Mouse (Mus musculus) left cerebral cortex, adult 2 months (tissue): Measurements from ENCODE around the gene Hdac4. TPM values are rescaled to one million over a fixed set of nuclear protein-coding genes. Genes with fewer than 3 reads are reported as not detected.

ENCODE experiments used
- DNase-seq, 2 experiments: peaks; one replicate each; pipeline ENCODE4 v3.0.0; 2021 to 2022; ENCODE audit warnings: low spot score in 2 of 2, mixed read lengths in 1 of 2; ENCODE audit errors: extremely low spot score in 1 of 2
- H3K27ac ChIP-seq: fragments of 200-600 bp; 2 replicates; pipeline ENCODE4 v1.8.1; 2022
- H3K4me3 ChIP-seq: fragments of 200-600 bp; 2 replicates; pipeline ENCODE4 v1.8.1; 2022
- CTCF ChIP-seq: fragments of 200-600 bp; IDR thresholded peaks from 2 replicates; pipeline ENCODE4 v1.8.1; 2022; ENCODE audit warnings: antibody characterized with exemption, mild to moderate bottlenecking, moderate library complexity
- intact Hi-C: fragments of 180-260 bp; cut with DNase I; formaldehyde crosslinking; loops from one replicate; pipeline ENCODE4 v1.15.1; 2025
- total RNA-seq, 2 experiments: library from RNA; stranded (reverse); gene quantifications; 2 replicates each; pipeline ENCODE4 v1.2.3; 2021

The Hdac4 gene
- total RNA-seq, 2 experiments from 2014 or later = 121 to 123 TPM

DNA sequence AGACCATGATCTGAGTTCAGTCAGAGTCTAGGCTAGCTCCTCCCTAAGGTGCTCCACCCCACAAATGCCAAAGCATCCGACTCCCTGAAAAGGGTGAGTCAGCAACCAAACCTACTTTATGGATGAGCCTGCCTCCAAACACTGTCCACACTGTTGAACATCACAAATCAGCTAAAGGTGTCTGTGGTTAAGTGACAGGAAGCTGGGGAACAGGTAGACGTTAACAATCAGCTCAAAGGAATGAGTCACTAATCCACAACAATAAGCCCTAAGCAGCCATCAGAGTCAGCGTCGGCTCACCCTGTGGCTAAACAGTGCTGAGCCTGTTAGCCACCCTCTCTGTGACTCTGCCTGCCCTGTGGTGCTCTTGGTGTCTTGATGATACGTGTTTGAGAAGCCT is 131.2 kb downstream of the Hdac4 start:
- no peak for DNase-seq
- Histone ChIP-seq H3K27ac (no peak overlapping the region), H3K4me3 (no peak overlapping the region)
- TF ChIP-seq CTCF = no peak
- intact Hi-C loops = no loop called here

DNA sequence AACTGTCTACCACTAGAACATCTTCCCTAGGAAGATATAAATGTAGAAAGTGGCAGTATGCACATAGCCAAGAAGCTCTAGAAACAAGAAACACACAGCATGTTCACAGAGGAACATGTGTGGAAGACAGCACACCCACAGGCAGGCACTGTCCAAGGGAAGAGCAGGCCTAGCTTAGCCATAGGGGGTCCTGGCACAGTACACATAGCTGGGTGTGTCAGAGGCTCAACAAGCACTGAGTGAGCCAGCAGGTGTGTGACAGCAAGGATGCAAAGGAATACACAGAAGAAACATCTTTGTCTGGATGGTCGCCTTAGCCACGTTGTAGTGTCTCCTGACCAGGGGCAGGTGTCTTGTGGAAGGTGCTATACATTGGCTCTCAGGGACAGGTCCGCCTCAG is 132.2 kb downstream of the Hdac4 start:
- no peak for TF ChIP-seq CTCF
- no peak for DNase-seq
- no peak overlapping the region for H3K4me3 ChIP-seq
- intact Hi-C loops = no loop called here
- H3K27ac ChIP-seq = no peak overlapping the region

DNA sequence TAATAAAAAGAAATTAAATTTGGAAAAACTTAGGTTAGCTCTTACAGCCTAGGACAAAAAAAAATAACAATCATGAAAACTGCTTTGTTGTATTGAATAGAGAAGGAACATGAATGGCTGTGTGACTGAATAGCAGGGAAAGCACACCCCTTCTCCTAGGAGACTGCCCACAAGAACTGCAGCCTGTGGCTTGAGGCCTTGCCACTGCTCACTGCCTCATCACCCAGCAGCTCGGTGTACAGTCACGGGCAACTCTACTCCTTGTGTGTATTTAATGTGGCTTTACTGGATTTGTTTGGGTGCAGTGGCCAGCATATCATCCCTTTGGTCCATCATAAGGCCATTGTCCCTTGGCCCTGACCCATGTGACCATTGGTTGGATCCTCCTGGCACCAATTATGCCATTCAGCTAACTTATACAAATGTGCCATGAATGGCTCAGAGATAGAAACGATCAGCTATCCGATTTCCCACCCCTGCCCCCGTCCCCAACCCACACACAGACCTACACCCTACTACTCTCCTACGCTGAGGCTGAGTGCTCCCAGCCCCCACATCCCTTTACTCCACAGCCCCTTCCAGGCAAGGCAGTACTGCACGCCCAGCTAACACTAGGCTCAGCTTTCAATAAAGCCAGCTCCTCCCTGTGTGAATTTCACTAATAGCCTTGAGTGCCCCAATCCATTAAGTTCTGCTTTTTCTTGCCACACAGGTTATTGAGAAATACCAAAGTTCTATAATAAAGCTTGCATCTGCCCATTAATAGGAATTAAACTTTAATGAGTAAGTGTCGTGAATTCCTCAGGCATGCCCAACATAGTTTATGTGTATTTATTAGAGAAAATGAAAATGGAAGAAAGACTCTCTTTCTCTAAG is 134.1 kb downstream of the Hdac4 start:
- intact Hi-C loops = no loop called here
- H3K4me3 ChIP-seq = no peak overlapping the region
- no peak for TF ChIP-seq CTCF
- no peak overlapping the region for H3K27ac ChIP-seq
- DNase-seq = no peak

DNA sequence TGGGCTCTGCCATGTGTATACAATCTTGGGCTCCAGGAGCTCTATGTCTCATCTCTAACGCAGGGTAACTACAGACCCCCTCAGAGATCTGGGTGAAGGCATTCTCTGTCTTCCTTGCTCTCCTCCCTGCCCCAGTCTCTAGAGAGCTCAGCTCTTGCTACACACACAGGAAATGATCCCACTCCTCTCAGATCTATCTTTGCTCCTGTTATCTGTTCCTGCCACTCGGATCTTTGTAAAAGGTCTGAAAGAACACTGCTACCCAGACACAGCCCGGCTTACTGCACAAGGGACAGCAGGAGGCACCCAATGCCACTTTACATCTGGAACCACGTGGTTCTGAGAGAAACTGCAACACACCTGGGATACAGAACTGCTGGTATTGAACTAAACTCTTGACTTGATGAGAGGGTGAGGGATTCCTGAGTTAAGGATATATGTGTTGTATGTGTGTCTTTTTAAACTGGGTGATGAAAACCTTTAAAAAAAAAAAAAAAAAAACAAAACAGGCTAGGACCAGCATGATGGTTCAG is 134.9 kb downstream of the Hdac4 start:
- DNase-seq = no peak
- Histone ChIP-seq H3K4me3 (no peak overlapping the region), H3K27ac (no peak overlapping the region)
- intact Hi-C loops = no loop called here
- TF ChIP-seq CTCF = no peak

DNA sequence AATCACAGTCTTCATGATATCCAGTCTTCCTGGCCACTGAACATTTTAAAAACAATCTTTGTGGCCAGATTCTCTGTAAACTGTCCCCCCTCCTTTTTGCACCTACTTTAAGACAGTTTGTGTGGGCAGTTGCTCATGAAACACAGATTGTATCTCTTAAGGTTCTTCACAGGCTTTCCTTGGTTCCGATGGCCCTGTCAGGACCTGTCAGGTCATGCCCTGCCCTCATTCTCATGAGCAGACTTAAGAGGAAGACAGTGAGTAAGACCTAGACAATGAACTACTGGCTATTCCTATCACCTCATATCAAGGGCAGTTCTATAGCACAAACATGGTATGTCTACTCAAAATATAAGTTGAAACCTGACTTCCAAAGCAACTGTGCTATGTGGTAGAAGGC is 135.9 kb downstream of the Hdac4 start:
- DNase-seq = no peak
- intact Hi-C loops = no loop called here
- no peak for TF ChIP-seq CTCF

DNA sequence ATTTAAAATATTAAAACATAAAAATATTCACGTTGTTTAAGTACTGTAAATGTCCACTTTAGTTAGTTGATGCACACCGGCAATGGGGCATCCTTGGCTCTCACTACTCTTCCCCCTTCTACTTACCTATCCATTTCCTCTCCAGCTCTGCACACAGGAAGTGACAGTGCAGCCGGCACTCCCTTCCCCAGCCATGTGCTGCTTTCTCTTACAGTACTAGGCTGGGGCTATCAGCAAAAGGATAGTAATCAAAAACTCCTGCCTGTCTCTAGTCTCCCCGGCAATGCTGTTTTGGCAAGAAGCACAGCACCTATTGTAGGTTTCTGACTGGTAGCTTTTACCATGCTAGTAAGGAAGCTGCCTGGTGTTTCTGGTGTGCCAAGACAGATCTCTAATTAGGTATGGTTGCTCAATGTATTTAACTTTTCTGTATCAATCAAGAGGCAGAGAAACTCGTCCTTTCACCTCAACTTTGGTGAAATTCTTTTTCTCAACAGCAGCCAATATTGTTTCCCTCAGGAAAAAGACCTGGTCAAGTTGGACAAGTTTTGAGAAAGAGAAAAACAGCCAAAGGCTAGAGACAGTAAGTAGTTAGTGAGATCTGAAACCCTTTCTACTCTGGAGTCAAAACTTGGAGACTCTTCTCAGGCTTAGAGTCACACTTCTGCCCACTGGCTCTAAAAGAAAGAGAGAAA is 136.6 kb downstream of the Hdac4 start:
- H3K27ac ChIP-seq = no peak overlapping the region
- intact Hi-C loops = no loop called here
- H3K4me3 ChIP-seq = no peak overlapping the region
- TF ChIP-seq CTCF = no peak
- DNase-seq = no peak

More for the DNA sequence above, 135.9 kb downstream of the Hdac4 start:
- Histone ChIP-seq H3K4me3 (no peak overlapping the region), H3K27ac (no peak overlapping the region)

DNA sequence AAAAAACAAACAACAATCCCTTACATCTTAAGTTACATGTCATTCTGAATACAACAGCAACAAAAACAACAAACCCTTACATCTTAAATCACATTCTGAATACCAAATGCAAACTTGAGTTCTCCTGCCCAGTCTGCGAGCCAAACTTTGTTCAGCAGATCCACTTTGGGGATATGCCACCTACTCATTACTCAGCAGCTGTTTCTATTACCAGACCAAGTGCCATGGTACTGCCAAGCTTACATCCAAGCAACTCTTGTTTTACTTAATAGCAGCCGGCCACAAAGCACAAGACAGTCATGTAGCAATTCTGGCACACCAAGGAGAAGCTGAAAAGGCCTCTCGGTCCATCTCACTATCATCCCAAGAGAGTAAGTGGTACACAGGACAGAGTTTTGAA is 138.4 kb downstream of the Hdac4 start:
- peak in 1 of 2 experiments; percentile 26 for DNase-seq
- Histone ChIP-seq H3K4me3 (no peak overlapping the region), H3K27ac (no peak overlapping the region)
- intact Hi-C loops = no loop called here
- TF ChIP-seq CTCF = no peak

DNA sequence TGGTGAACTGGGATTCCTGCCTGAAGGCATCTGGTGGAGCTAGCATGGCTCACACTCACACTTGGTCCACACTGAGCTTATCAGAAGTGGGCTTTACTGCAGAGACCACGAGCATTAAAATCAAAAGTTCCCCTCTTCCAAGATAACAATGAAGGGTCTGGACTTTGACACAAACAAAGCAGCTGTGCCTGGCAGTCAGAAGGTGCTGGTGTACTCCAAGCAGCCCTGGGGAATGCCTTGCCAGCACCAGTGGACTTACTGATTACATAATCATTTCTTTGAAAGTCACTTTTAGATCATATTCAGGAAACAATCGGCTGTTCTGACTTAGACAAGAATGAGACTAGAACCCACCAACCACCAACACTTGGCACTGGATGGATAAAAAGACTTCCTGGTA is 140.3 kb downstream of the Hdac4 start:
- DNase-seq = no peak
- no peak overlapping the region for H3K4me3 ChIP-seq
- H3K27ac ChIP-seq = no peak overlapping the region
- no peak for TF ChIP-seq CTCF
- intact Hi-C loops = no loop called here

DNA sequence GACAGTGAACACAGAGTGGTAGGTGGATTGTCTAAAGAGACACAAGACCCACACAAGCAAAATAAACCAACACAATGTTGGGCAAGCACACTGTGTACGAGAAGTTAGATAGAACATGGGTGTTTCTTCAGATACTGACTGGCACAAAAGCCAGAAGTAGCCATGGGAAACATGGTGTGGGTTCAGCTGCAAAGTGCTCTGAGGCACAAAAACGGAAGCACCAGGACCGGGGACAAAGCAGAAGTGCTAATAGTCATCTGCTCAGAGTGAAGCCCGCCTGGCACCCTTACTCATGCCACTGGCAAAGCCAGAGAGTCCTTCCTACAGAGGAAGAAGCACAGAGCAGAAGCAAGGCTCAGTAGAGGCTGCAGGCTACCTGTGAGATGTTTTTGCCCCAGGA is 143.3 kb downstream of the Hdac4 start:
- no peak for TF ChIP-seq CTCF
- intact Hi-C loops = no loop called here
- Histone ChIP-seq H3K4me3 (no peak overlapping the region), H3K27ac (no peak overlapping the region)
- no peak for DNase-seq

DNA sequence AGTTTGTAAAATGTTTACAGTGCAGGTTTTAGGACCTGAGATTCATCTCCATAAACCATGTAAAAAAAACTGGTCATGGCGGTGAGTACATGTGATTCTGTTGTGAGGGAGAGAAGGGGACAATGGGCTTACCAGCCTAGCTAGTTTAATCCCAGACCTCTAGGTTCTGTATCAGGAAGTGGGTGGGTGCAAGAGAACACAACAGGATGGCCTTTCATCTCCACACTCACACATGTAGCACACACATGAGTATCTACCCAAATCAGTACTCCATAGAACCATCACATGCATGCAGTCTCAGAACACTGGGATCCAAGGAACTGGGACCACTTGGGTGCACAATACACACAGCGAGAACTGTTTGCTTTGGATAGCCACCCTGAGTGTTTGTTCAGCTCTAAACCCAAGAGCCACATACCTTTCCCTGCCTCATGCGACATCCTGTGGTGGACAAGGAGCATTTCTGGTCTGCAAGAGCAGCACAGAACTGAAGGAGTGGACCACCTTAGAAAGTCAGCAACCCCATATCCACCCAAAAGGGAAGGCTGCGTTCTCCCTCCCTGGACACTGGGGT is 143.9 kb downstream of the Hdac4 start:
- no peak for DNase-seq
- no peak for TF ChIP-seq CTCF
- H3K4me3 ChIP-seq = no peak overlapping the region
- no peak overlapping the region for H3K27ac ChIP-seq
- intact Hi-C loops = no loop called here

DNA sequence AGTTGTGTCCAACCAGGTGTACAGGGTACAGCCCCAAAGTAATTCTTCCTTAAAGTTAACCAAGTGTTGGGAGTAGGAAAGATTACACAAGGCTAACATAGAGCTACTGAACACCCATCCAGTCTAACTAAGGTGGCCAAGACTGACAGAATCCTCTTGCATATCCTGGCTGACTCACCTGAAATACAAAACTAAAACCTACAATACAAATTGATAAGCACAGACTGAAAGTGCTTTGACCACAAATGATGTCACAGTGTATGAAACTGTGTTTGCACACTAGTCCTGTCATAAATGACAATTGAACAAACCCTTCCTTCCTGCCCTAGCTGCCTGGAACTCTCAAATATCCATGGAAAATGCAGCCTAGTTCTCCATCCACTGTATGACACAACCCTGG is 144.5 kb downstream of the Hdac4 start:
- Histone ChIP-seq H3K4me3 (no peak overlapping the region), H3K27ac (no peak overlapping the region)
- intact Hi-C loops = no loop called here
- DNase-seq = no peak
- no peak for TF ChIP-seq CTCF

DNA sequence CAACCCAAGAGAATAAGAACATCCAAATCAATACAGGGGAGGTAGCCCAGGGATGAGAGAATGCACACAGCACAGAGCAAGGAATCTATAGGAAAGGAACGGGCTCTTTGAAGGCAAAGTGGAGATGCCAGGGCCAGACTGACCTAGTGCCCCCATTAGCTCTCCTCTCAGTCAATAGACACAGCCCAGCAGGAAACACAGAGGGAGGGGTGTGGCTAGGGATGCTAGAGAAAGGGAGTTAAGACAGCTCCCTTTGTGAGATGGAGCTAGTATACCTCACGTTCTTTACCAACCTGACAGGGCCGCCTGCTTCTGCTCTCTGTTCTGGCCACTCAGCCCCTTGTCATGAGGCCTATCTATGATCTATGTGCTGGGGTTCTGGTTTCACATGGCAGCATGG is 144.9 kb downstream of the Hdac4 start:
- no peak overlapping the region for H3K27ac ChIP-seq
- intact Hi-C loops = no loop called here
- no peak for DNase-seq
- no peak overlapping the region for H3K4me3 ChIP-seq
- no peak for TF ChIP-seq CTCF
